Mouse (Mus musculus) CH12F3 (cell line): ENCODE measurements around the gene Ttll3.

ENCODE experiments used
- in situ Hi-C: fragments of 300-500 bp; cut with MboI; formaldehyde crosslinking; loops from 2 replicates; pipeline ENCODE4 v1.14.3; 2020; ENCODE audit warnings: low sequenced_read_pairs

Gene Ttll3

GRCm38 (mm10) chr6:113418441-113419198, 29.6 kb downstream of the Ttll3 start:
- in situ Hi-C loops: no loop called here

GRCm38 (mm10) chr6:113419199-113419587, 30.1 kb downstream of the Ttll3 start, which contains the start of gene Rpusd3:
TSS of gene Rpusd3 (minus strand) at chr6:113419340.
- in situ Hi-C loops: no loop called here

GRCm38 (mm10) chr6:113423000-113423399, 33.9 kb downstream of the Ttll3 start:
- in situ Hi-C loops: no loop called here

GRCm38 (mm10) chr6:113424187-113424586, 35.1 kb downstream of the Ttll3 start:
- in situ Hi-C loops: no loop called here

GRCm38 (mm10) chr6:113426696-113427095, 37.6 kb downstream of the Ttll3 start:
- in situ Hi-C loops: no loop called here

GRCm38 (mm10) chr6:113427397-113427796, 38.3 kb downstream of the Ttll3 start:
- in situ Hi-C loops: no loop called here

- in situ Hi-C loops: no loop called here
Measured at GRCm38 (mm10) chr6:113428006-113428405, 38.9 kb downstream of the Ttll3 start.

- in situ Hi-C loops: no loop called here
Measured at GRCm38 (mm10) chr6:113429965-113430364, 40.9 kb downstream of the Ttll3 start.

GRCm38 (mm10) chr6:113430846-113431245, 41.8 kb downstream of the Ttll3 start:
- in situ Hi-C loops: no loop called here

GRCm38 (mm10) chr6:113431801-113432200, 42.7 kb downstream of the Ttll3 start:
- in situ Hi-C loops: no loop called here

- in situ Hi-C loops: no loop called here
Measured at GRCm38 (mm10) chr6:113433661-113434060, 44.6 kb downstream of the Ttll3 start.

GRCm38 (mm10) chr6:113434691-113435090, 45.6 kb downstream of the Ttll3 start:
- in situ Hi-C loops: no loop called here

- in situ Hi-C loops: no loop called here
Measured at GRCm38 (mm10) chr6:113435664-113436205, 46.7 kb downstream of the Ttll3 start, which contains the start of gene Cidec. TSS of gene Cidec (minus strand) at chr6:113435760.

- in situ Hi-C loops: no loop called here
Measured at GRCm38 (mm10) chr6:113437135-113437534, 48.1 kb downstream of the Ttll3 start.

GRCm38 (mm10) chr6:113438721-113439430, 49.8 kb downstream of the Ttll3 start:
- in situ Hi-C loops: no loop called here

- in situ Hi-C loops: no loop called here
Measured at GRCm38 (mm10) chr6:113440686-113441085, 51.6 kb downstream of the Ttll3 start.

- in situ Hi-C loops: no loop called here
Measured at GRCm38 (mm10) chr6:113441147-113441680, 52.2 kb downstream of the Ttll3 start.

- in situ Hi-C loops: no loop called here
Measured at GRCm38 (mm10) chr6:113442087-113442441, 53.0 kb downstream of the Ttll3 start.

GRCm38 (mm10) chr6:113442442-113443090, 53.5 kb downstream of the Ttll3 start, which contains the start of gene Jagn1:
TSS of gene Jagn1 (plus strand) at chr6:113442569.
- in situ Hi-C loops: no loop called here

GRCm38 (mm10) chr6:113443091-113443490, 54.0 kb downstream of the Ttll3 start:
- in situ Hi-C loops: no loop called here
